Mouse (Mus musculus) spleen, adult 2 months (tissue): ENCODE measurements around the gene Nfix.

Experiments
- CTCF ChIP-seq: fragments of 200-500 bp; IDR thresholded peaks from 2 replicates; pipeline ENCODE4 v1.5.1; 2011; ENCODE audit warnings: mild to moderate bottlenecking, inconsistent platforms; ENCODE audit not compliant: insufficient read depth, insufficient read length, insufficient replicate concordance; ENCODE audit errors: extremely low read depth
- POLR2A ChIP-seq: fragments of 200-500 bp; IDR thresholded peaks from 2 replicates; pipeline ENCODE4 v1.6.1; 2011; ENCODE audit warnings: low read depth, low read length, inconsistent platforms

DNA sequence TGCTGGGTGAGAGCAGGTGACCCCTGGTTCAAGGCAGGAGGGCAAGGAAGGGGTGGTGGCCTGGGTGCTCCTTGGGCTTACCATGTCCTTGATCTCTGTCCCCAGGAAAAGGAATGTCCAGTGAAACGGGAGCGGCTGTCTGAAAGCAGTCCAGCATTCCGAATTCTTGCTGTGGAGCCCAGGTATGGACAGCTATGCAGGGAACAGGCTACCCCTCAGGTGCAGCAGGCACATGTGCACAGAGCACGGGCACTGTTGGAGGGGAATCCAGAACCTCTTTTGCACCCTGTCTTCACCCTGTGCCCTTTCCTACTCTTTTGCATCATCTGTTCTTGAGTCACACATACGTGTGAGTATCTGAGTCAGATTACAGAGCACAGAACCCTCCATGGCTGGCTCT lies 101.9 kb downstream of the Nfix start:
- no peak for TF ChIP-seq CTCF
- TF ChIP-seq POLR2A: no peak
